Comparison of ENCODE assay signal across 39 mouse cellular contexts in the genomic region with DNA sequence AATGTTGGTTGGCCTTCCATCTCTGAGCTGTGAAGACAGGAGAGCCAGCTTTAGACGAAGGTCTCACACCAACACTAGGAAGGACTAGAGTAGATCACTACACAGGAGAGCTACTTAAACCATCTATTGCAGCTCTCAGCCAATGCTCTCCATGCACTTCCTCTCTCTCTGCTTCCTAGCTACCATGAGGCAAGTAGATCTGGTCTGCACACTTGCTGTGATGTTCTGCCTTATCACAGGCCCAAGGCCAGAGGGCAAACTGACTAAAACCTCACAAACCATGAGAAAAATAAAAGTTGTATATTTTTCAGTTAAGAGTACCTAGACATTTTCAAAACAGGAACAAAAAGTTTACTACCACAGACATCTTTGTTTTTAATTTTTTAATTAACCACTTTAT. TPM values are rescaled to one million over a fixed set of nuclear protein-coding genes. Genes with fewer than 3 reads are reported as not detected.
"Had no signal": no experiment of that assay in that cellular context is flagged by ENCODE, and none has a peak within 500 bp of the region (broad histone marks: within the 10 kb centered on the region; RNA-seq: fewer than 3 reads in every experiment).

No protein-coding gene starts in this region.

RNA-seq across cellular contexts. Expression of a gene that starts 10.0 kb away (rescaled TPM):
- total RNA-seq: left cerebral cortex, adult 2 months; left cerebral cortex, adult 8-10 months; left cerebral cortex, postnatal 10 days; left cerebral cortex, postnatal 14 days; left cerebral cortex, postnatal 25 days; left cerebral cortex, postnatal 36 days; left cerebral cortex, postnatal 4 days; liver, adult 2 months; midbrain, postnatal 0 days had no signal
- polyA plus RNA-seq: limb, embryonic 10.5 days; limb, embryonic 11.5 days; limb, embryonic 12.5 days; limb, embryonic 13.5 days; limb, embryonic 15.5 days; liver, adult 2 months; liver, embryonic 12.5 days; lung, embryonic 14.5 days; lung, embryonic 15.5 days; lung, embryonic 16.5 days; macrophage; midbrain, embryonic 10.5 days; midbrain, embryonic 11.5 days; midbrain, embryonic 12.5 days; midbrain, embryonic 13.5 days; midbrain, embryonic 14.5 days; midbrain, embryonic 15.5 days; midbrain, embryonic 16.5 days; midbrain, postnatal 0 days; myocyte; neural tube, embryonic 11.5 days; neural tube, embryonic 12.5 days had no signal

RNA-seq across cellular contexts. Expression of a gene that starts 24.8 kb away (rescaled TPM):
- total RNA-seq: left cerebral cortex, adult 2 months; left cerebral cortex, adult 8-10 months; left cerebral cortex, postnatal 10 days; left cerebral cortex, postnatal 14 days; left cerebral cortex, postnatal 25 days; left cerebral cortex, postnatal 36 days; left cerebral cortex, postnatal 4 days; liver, adult 2 months; midbrain, postnatal 0 days; monocyte, adult 5-6 weeks had no signal
- polyA plus RNA-seq: limb, embryonic 10.5 days; limb, embryonic 11.5 days; limb, embryonic 12.5 days; limb, embryonic 13.5 days; limb, embryonic 14.5 days; limb, embryonic 15.5 days; liver, adult 2 months; liver, embryonic 11.5 days; liver, embryonic 12.5 days; liver, embryonic 13.5 days; liver, embryonic 14.5 days; liver, embryonic 15.5 days; liver, embryonic 16.5 days; liver, postnatal 0 days; lung, adult 2 months; lung, embryonic 14.5 days; lung, embryonic 15.5 days; lung, embryonic 16.5 days; lung, postnatal 0 days; macrophage; midbrain, embryonic 10.5 days; midbrain, embryonic 11.5 days; midbrain, embryonic 12.5 days; midbrain, embryonic 13.5 days; midbrain, embryonic 14.5 days; midbrain, embryonic 15.5 days; midbrain, embryonic 16.5 days; midbrain, postnatal 0 days; myocyte; neural tube, embryonic 11.5 days; neural tube, embryonic 12.5 days had no signal

RNA-seq across cellular contexts. Expression of a gene that starts 28.8 kb away (rescaled TPM):
- total RNA-seq: left cerebral cortex, adult 2 months; left cerebral cortex, adult 8-10 months; left cerebral cortex, postnatal 10 days; left cerebral cortex, postnatal 14 days; left cerebral cortex, postnatal 25 days; left cerebral cortex, postnatal 36 days; left cerebral cortex, postnatal 4 days; liver, adult 2 months; midbrain, postnatal 0 days; monocyte, adult 5-6 weeks had no signal
- polyA plus RNA-seq: limb, embryonic 10.5 days; limb, embryonic 11.5 days; limb, embryonic 12.5 days; limb, embryonic 13.5 days; limb, embryonic 14.5 days; limb, embryonic 15.5 days; liver, adult 2 months; liver, embryonic 11.5 days; liver, embryonic 12.5 days; liver, embryonic 13.5 days; liver, embryonic 14.5 days; liver, embryonic 15.5 days; liver, embryonic 16.5 days; liver, postnatal 0 days; lung, adult 2 months; lung, embryonic 14.5 days; lung, embryonic 15.5 days; lung, embryonic 16.5 days; lung, postnatal 0 days; macrophage; midbrain, embryonic 10.5 days; midbrain, embryonic 11.5 days; midbrain, embryonic 12.5 days; midbrain, embryonic 13.5 days; midbrain, embryonic 14.5 days; midbrain, embryonic 15.5 days; midbrain, embryonic 16.5 days; midbrain, postnatal 0 days; myocyte; neural tube, embryonic 11.5 days; neural tube, embryonic 12.5 days had no signal

RNA-seq across cellular contexts. Expression of a gene that starts 39.4 kb away (rescaled TPM):
- total RNA-seq: left cerebral cortex, adult 2 months; left cerebral cortex, adult 8-10 months; left cerebral cortex, postnatal 10 days; left cerebral cortex, postnatal 14 days; left cerebral cortex, postnatal 25 days; left cerebral cortex, postnatal 36 days; left cerebral cortex, postnatal 4 days; liver, adult 2 months; midbrain, postnatal 0 days; monocyte, adult 5-6 weeks had no signal
- polyA plus RNA-seq: limb, embryonic 10.5 days; limb, embryonic 11.5 days; limb, embryonic 12.5 days; limb, embryonic 13.5 days; limb, embryonic 14.5 days; liver, adult 2 months; liver, embryonic 11.5 days; liver, embryonic 12.5 days; liver, embryonic 13.5 days; liver, embryonic 14.5 days; liver, embryonic 15.5 days; liver, embryonic 16.5 days; liver, postnatal 0 days; lung, adult 2 months; lung, embryonic 14.5 days; lung, embryonic 15.5 days; lung, embryonic 16.5 days; lung, postnatal 0 days; macrophage; midbrain, embryonic 10.5 days; midbrain, embryonic 11.5 days; midbrain, embryonic 12.5 days; midbrain, embryonic 13.5 days; midbrain, embryonic 14.5 days; midbrain, embryonic 15.5 days; midbrain, embryonic 16.5 days; midbrain, postnatal 0 days; myocyte; neural tube, embryonic 11.5 days; neural tube, embryonic 12.5 days had no signal

RNA-seq across cellular contexts. Expression of a gene that starts 40.6 kb away (rescaled TPM):
- total RNA-seq: left cerebral cortex, adult 2 months; left cerebral cortex, adult 8-10 months; left cerebral cortex, postnatal 10 days; left cerebral cortex, postnatal 14 days; left cerebral cortex, postnatal 25 days; left cerebral cortex, postnatal 36 days; left cerebral cortex, postnatal 4 days; liver, adult 2 months; midbrain, postnatal 0 days; monocyte, adult 5-6 weeks had no signal
- polyA plus RNA-seq: limb, embryonic 10.5 days; limb, embryonic 11.5 days; limb, embryonic 12.5 days; limb, embryonic 13.5 days; limb, embryonic 14.5 days; limb, embryonic 15.5 days; liver, adult 2 months; liver, embryonic 11.5 days; liver, embryonic 12.5 days; liver, embryonic 13.5 days; liver, embryonic 14.5 days; liver, embryonic 15.5 days; liver, embryonic 16.5 days; liver, postnatal 0 days; lung, adult 2 months; lung, embryonic 14.5 days; lung, embryonic 15.5 days; lung, embryonic 16.5 days; lung, postnatal 0 days; macrophage; midbrain, embryonic 10.5 days; midbrain, embryonic 11.5 days; midbrain, embryonic 12.5 days; midbrain, embryonic 13.5 days; midbrain, embryonic 14.5 days; midbrain, embryonic 15.5 days; midbrain, embryonic 16.5 days; midbrain, postnatal 0 days; myocyte; neural tube, embryonic 11.5 days; neural tube, embryonic 12.5 days had no signal
